Mouse (Mus musculus) lung, postnatal 4 days (tissue): ENCODE results near the gene Nebl.

Experiments used
- DNase-seq, 2 experiments: peaks; one replicate each; pipeline ENCODE4 v3.0.0; 2021

Nebl gene

GRCm38 (mm10) chr2:17730957-17731830, at the start of gene Nebl:
Nebl (minus strand) TSS chr2:17731464.
- DNase-seq: peak; percentile 72 to 79

- no peak for DNase-seq
Observed at GRCm38 (mm10) chr2:17770246-17770825, 39.1 kb upstream of the Nebl start.

- DNase-seq: no peak
Observed at GRCm38 (mm10) chr2:17769242-17769755, 38.0 kb upstream of the Nebl start.

- no peak for DNase-seq
Observed at GRCm38 (mm10) chr2:17756271-17756670, 25.0 kb upstream of the Nebl start.

- DNase-seq: no peak
Observed at GRCm38 (mm10) chr2:17742051-17742763, 10.9 kb upstream of the Nebl start.

GRCm38 (mm10) chr2:17741555-17741954, 10.3 kb upstream of the Nebl start:
- no peak for DNase-seq

GRCm38 (mm10) chr2:17740454-17740853, 9.2 kb upstream of the Nebl start:
- DNase-seq: peak; percentile 35 to 73

GRCm38 (mm10) chr2:17732210-17732609, 946 bp upstream of the Nebl start:
- no peak for DNase-seq

- DNase-seq: no peak
Observed at GRCm38 (mm10) chr2:17731831-17732200, 552 bp upstream of the Nebl start.

- DNase-seq: no peak
Observed at GRCm38 (mm10) chr2:17730648-17730956, 662 bp downstream of the Nebl start.

- DNase-seq: peak; percentile 36 to 59
Observed at GRCm38 (mm10) chr2:17729770-17730647, 1.3 kb downstream of the Nebl start.

GRCm38 (mm10) chr2:17724405-17724804, 6.9 kb downstream of the Nebl start:
- no peak for DNase-seq

- peak; percentile 40 to 71 for DNase-seq
Observed at GRCm38 (mm10) chr2:17723268-17724019, 7.8 kb downstream of the Nebl start.

- DNase-seq: no peak
Observed at GRCm38 (mm10) chr2:17721177-17721715, 10.0 kb downstream of the Nebl start.

- peak; percentile 43 to 58 for DNase-seq
Observed at GRCm38 (mm10) chr2:17718281-17718680, 13.0 kb downstream of the Nebl start.

GRCm38 (mm10) chr2:17717200-17717599, 14.1 kb downstream of the Nebl start:
- DNase-seq: no peak

- DNase-seq: peak in 1 of 2 experiments; percentile 22
Observed at GRCm38 (mm10) chr2:17715149-17715767, 16.0 kb downstream of the Nebl start.

- DNase-seq: no peak
Observed at GRCm38 (mm10) chr2:17714661-17715060, 16.6 kb downstream of the Nebl start.

GRCm38 (mm10) chr2:17714124-17714523, 17.1 kb downstream of the Nebl start:
- DNase-seq: no peak

GRCm38 (mm10) chr2:17711216-17711615, 20.0 kb downstream of the Nebl start:
- no peak for DNase-seq

- DNase-seq: no peak
Observed at GRCm38 (mm10) chr2:17710083-17710482, 21.2 kb downstream of the Nebl start.
